Mouse (Mus musculus): ENCODE results near the gene Ttc22.

The Ttc22 gene

DNA sequence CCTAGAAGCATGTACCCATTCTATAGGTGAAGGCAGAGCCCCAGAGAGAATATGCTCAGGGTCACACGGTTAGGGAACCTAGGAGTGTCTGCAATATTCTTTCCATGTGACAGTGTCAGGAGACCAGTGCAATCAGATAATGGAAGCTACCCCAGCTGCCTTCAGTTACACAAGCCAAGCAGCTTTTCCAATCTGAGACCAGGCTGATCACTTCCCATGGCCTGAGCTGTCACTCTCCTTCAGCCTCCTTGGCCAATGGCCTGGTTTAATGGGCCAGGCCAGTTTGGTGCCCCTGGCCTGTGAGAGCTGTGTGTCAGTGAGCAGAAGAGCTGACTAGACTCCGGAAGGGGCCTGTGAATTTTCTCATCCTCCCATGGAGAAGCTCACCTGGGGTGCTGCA, 43.0 kb downstream of the Ttc22 start:
- DNase-seq = peak; percentile 10

DNA sequence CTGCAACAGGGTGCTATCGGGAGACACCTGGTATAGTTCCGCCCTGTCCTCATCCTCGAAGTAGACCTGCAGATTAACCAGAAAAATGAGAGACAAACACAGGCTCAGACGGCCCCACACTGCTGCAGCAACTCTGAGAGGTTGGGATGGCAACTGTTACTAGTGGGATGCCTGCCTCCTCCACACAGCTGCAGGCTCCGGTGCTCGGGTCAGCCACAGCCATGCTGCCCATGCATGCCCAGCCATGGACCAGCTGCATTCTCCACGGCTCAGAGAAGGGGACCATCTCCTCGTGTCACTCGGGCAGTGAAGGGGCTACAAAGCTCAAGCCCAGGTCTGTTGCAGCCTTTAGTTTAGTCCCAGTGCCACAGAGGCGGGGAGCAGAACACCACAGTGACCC, 43.4 kb downstream of the Ttc22 start:
- no peak for DNase-seq

DNA sequence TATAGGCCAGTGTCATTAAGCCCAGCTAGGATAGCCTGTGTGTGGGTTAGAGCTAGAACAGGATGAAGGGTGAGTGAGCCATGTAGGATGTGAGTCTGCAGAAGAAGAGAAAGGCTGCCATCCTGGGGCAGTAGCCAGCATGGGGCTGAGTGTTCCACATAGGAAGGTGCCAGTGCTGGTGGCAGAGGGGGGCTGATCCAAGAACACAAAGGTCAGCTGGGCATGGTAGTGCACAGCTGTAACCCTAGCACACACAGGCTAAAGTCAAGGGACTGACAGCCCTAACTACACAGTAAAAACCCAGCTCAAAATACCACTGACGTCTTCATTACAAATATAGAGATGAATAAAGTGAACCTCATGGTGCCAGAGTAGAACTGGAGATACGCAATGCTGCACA, 44.3 kb downstream of the Ttc22 start:
- no peak for DNase-seq

GRCm38 (mm10) chr4:106676749-106677148, 54.5 kb downstream of the Ttc22 start:
- peak; percentile 35 for DNase-seq

GRCm38 (mm10) chr4:106678442-106679118, 56.3 kb downstream of the Ttc22 start, which contains the start of gene Ttc4:
Gene Ttc4 (minus strand): TSS chr4:106678944.
- peak; percentile 83 for DNase-seq

GRCm38 (mm10) chr4:106679152-106679551, 56.9 kb downstream of the Ttc22 start:
- DNase-seq = no peak

DNA sequence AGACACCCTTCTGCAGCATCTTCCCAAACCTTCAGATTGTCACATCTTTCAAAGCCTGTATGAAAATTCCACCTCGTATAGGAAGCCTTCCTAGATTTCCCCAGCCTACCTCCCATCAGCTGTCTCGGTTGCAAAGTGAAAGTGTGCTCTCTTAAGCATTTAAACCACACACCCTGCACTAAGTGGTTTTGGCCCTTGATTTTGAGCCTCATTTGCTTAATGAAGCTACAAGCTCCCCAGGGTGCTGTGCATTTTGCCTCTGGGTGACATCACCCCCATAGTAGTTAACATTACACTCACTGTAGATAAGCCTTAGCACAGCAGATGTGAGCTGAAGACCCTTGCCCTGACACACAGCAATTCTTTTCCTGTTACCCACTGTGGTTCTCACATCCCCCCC, 58.7 kb downstream of the Ttc22 start:
- DNase-seq = no peak

DNA sequence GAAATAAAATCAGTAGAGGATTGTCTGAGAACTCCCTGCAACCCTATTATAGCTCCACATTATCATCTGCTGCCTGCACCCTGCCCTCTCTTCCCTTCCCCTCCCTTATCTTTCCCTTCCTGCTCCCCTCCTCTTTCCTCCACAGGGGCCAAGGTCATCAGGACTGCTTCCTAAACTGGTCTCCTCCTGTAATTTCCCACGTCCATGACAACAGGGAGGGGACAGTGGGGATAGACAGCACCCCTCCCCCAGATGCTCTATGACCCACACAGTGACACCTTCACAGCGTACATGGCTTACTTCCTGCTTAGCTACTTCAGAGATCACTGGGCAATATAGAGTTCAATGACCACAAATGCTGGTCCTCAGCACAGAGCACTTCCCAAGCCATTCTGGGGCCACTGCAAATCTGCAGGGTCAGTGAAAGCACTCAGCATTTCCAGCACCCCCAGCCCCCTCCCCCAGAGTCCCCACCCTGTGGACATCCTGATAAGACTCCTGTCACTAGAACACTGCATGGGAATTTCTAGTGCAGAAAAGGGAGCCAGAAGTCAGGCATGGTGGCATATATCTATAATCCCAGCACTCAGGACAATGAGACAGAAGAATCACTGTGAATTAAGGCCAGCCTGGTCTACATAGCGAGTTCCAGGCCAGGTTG, 66.5 kb downstream of the Ttc22 start:
- no peak for DNase-seq
